Mouse (Mus musculus) stomach, postnatal 0 days (tissue): ENCODE measurements around the gene Urad.

Experiments used
- CTCF ChIP-seq: IDR thresholded peaks from 2 replicates; pipeline ENCODE4 v1.5.1; 2016; ENCODE audit warnings: antibody characterized with exemption, low read depth, mild to moderate bottlenecking, moderate library complexity
- EP300 ChIP-seq: optimal IDR thresholded peaks from 2 replicates; pipeline ENCODE3; 2016; ENCODE audit warnings: antibody characterized with exemption

- TF ChIP-seq CTCF (no peak), EP300 (no peak)
These were observed 47.8 kb downstream of the Urad start for GRCm38 (mm10) chr5:147274174-147275141.
